Mouse (Mus musculus) heart, embryonic 13.5 days (tissue): ENCODE results near the gene Hdc. TPM values are rescaled to one million over a fixed set of nuclear protein-coding genes. Genes with fewer than 3 reads are reported as not detected.

ENCODE experiments used
- ATAC-seq: fragments of 200-750 bp; cut with Nextera tagmentation; 2 replicates; pipeline ENCODE4 v1.8.0; 2017; ENCODE audit warnings: moderate TSS enrichment; ENCODE audit not compliant: insufficient number of reproducible peaks, low FRiP score, low TSS enrichment; ENCODE audit errors: extremely low read depth
- H3K27ac ChIP-seq: fragments of 300-500 bp; sonication (generic); replicated peaks from 2 replicates; pipeline ENCODE4 v1.5.1; 2015; ENCODE audit warnings: moderate library complexity, mild to moderate bottlenecking, inconsistent platforms
- H3K27me3 ChIP-seq: fragments of 300-500 bp; sonication (generic); replicated peaks from 2 replicates; pipeline ENCODE4 v1.6.1; 2015; ENCODE audit warnings: mild to moderate bottlenecking, inconsistent platforms
- H3K36me3 ChIP-seq: fragments of 300-500 bp; sonication (generic); 2 replicates; pipeline ENCODE4 v1.6.1; 2015; ENCODE audit warnings: mild to moderate bottlenecking, inconsistent platforms
- H3K4me1 ChIP-seq: fragments of 300-500 bp; sonication (generic); 2 replicates; pipeline ENCODE4 v1.6.1; 2015; ENCODE audit warnings: inconsistent platforms
- H3K4me2 ChIP-seq: fragments of 300-500 bp; sonication (generic); 2 replicates; pipeline ENCODE4 v1.6.1; 2015; ENCODE audit warnings: inconsistent platforms, mild to moderate bottlenecking, moderate library complexity
- H3K4me3 ChIP-seq: fragments of 300-500 bp; sonication (generic); 2 replicates; pipeline ENCODE4 v1.5.1; 2015; ENCODE audit warnings: moderate library complexity, mild to moderate bottlenecking, inconsistent platforms
- H3K9ac ChIP-seq: fragments of 300-500 bp; sonication (generic); 2 replicates; pipeline ENCODE4 v1.6.1; 2015; ENCODE audit warnings: inconsistent platforms, mild to moderate bottlenecking, moderate library complexity
- H3K9me3 ChIP-seq: fragments of 300-500 bp; sonication (generic); 2 replicates; pipeline ENCODE4 v1.6.1; 2016; ENCODE audit warnings: inconsistent platforms
- WGBS: fragments of 180-500 bp; shearing (Covaris S2); methylation state at CpG from one replicate; pipeline ENCODE4 v1.1.7; 2015; ENCODE audit warnings: mixed read lengths; 5-methylcytosine and 5-hydroxymethylcytosine counted together
- polyA plus RNA-seq: library from polyadenylated mRNA; unstranded; fragments of >200 nt; fragmentation: Nextera tagmentation; extraction: Ambion mirVana; gene quantifications from 2 replicates; pipeline ENCODE4 v1.2.1, GENCODE M21; 2015

The Hdc gene
- polyA plus RNA-seq, 1 experiment from 2014 or later: 3.8 TPM

DNA sequence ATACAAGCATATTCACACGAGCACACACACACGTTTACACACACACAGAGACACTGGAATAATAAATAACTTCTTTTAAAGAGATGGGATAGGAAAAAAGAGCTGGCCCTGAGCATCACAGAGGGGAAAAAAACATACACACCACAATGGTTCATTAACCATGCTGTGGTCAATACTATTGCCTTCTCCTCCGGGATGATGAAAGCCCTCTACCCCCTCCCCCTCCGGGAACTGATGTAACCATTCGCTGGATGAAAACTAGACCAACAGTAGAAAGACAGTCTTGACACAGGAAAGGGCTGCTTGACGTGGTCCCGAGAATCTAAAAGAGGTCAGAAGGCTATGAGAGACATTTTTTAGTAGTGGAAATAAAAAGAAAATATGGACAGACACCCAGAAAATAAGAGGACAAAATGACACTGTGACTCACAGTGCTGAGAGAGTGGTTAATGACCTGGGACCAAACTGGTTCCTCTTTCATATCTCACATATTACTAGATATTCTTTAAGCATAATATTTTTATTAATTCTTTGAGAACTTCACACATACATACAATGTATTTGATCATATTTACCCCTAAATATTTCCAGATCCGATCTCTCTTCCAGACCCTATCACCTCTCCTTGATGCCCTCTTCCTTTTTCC lies 67.7 kb downstream of the Hdc start:
- Histone ChIP-seq H3K27me3 (peaks cover 65% of the 10 kb centered on the region), H3K9me3 (no peaks in the 10 kb centered on the region), H3K4me1 (peaks cover 13% of the 10 kb centered on the region), H3K36me3 (no peaks in the 10 kb centered on the region), H3K4me2 (no peak overlapping the region), H3K4me3 (no peak overlapping the region), H3K27ac (no peak overlapping the region), H3K9ac (no peak overlapping the region)
- ATAC-seq: no peak
- WGBS: 78% methylated on average over 8 of the region's 8 CpGs

DNA sequence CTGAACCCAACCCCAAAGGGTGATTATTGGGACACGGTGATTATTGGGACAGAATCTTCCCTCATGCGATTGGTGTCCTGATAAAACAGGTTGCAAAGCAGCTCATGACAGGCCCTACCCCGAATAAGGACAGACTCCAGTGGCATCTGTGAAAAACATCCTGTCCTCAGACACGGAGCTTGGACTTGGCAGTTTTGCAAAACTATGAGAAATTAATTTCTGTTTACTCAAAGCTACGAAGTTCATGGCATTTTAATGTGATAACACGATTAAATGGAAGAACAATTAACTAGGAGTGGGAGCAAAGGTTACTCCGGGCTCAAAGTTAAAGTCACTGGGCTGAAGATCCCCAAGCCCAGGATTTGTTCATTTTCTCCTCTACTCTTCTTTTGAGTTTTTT lies 69.4 kb downstream of the Hdc start:
- H3K9me3 ChIP-seq: no peaks in the 10 kb centered on the region
- H3K4me1 ChIP-seq: peaks cover 13% of the 10 kb centered on the region
- H3K27ac ChIP-seq: no peak overlapping the region
- H3K27me3 ChIP-seq: peaks cover 48% of the 10 kb centered on the region
- WGBS: 68% methylated on average over 7 of the region's 7 CpGs
- H3K9ac ChIP-seq: no peak overlapping the region
- no peak overlapping the region for H3K4me2 ChIP-seq
- H3K4me3 ChIP-seq: no peak overlapping the region
- no peaks in the 10 kb centered on the region for H3K36me3 ChIP-seq
- no peak for ATAC-seq

GRCm38 (mm10) chr2:126546392-126546791 lies 72.7 kb downstream of the Hdc start:
- 65% methylated on average over 3 of the region's 3 CpGs for WGBS
- no peaks in the 10 kb centered on the region for H3K4me1 ChIP-seq
- no peaks in the 10 kb centered on the region for H3K36me3 ChIP-seq
- no peak overlapping the region for H3K27ac ChIP-seq
- no peak overlapping the region for H3K9ac ChIP-seq
- H3K4me3 ChIP-seq: no peak overlapping the region
- ATAC-seq: no peak
- H3K4me2 ChIP-seq: no peak overlapping the region
- no peaks in the 10 kb centered on the region for H3K9me3 ChIP-seq
- H3K27me3 ChIP-seq: peaks cover 18% of the 10 kb centered on the region

DNA sequence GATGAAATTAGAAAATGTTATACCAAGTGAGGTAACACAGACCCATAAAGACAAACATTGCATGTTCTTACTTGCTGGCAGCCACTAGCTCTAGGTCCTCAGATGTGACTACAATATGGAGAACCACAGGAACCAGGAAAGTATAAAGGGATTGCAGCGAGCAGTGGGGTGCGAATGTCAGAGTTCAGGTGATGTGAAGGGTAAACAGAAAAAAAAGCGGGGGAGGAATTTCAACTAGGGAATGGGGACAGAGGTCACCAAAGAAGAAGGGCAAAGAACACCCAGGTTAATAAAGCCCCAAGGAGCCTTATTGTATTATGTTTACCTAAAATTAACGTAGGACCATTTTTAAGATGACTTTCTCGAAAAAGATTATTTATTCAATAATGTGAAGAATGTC lies 73.8 kb downstream of the Hdc start:
- H3K9me3 ChIP-seq: no peaks in the 10 kb centered on the region
- WGBS: 62% methylated on average over 5 of the region's 5 CpGs

More for the DNA sequence above, 73.8 kb downstream of the Hdc start:
- Histone ChIP-seq H3K4me3 (no peak overlapping the region), H3K27me3 (peaks cover 7% of the 10 kb centered on the region), H3K4me2 (no peak overlapping the region), H3K36me3 (no peaks in the 10 kb centered on the region), H3K4me1 (peaks cover 5% of the 10 kb centered on the region; the same call in 1 of the 2 replicates), H3K9ac (no peak overlapping the region), H3K27ac (no peak overlapping the region)
- no peak for ATAC-seq

Other genes starting within 250 kb of the Hdc start
- gene Atp8b4, start 118.6 kb downstream of the Hdc start, polyA plus RNA-seq: 0.18 and 0.27 TPM in 2 replicates
- gene Slc27a2, start 66.9 kb downstream of the Hdc start, polyA plus RNA-seq: 0.79 and 2.5 TPM in 2 replicates
- gene Gabpb1, start 57.0 kb upstream of the Hdc start, polyA plus RNA-seq: 31.3 and 31.6 TPM in 2 replicates
- gene Usp8, start 88.0 kb upstream of the Hdc start, polyA plus RNA-seq: 26.7 and 28.4 TPM in 2 replicates
- 1.5 and 2.2 TPM in 2 replicates for gene Usp50, start 164.2 kb upstream of the Hdc start, polyA plus RNA-seq